Mouse (Mus musculus) cerebral cortex, adult 2 months (tissue): ENCODE measurements around the gene Ip6k2.

Source experiments
- WGBS: fragments of 180-500 bp; shearing (Covaris S2); methylation state at CpG from one replicate; pipeline ENCODE4 v1.1.7; 2018; 5-methylcytosine and 5-hydroxymethylcytosine counted together

The Ip6k2 gene

GRCm38 (mm10) chr9:108825820-108826699 is 42.5 kb downstream of the Ip6k2 start, which contains the start of gene Celsr3:
TSS of gene Celsr3 (plus strand) at chr9:108826320.
- WGBS, result 2% methylated on average over 68 of the region's 70 CpGs

GRCm38 (mm10) chr9:108826700-108827340 is 43.2 kb downstream of the Ip6k2 start:
- WGBS, result 1% methylated on average over 39 of the region's 39 CpGs

- 16% methylated on average over 34 of the region's 34 CpGs for WGBS
Measured at GRCm38 (mm10) chr9:108827454-108827853, 43.9 kb downstream of the Ip6k2 start.

DNA sequence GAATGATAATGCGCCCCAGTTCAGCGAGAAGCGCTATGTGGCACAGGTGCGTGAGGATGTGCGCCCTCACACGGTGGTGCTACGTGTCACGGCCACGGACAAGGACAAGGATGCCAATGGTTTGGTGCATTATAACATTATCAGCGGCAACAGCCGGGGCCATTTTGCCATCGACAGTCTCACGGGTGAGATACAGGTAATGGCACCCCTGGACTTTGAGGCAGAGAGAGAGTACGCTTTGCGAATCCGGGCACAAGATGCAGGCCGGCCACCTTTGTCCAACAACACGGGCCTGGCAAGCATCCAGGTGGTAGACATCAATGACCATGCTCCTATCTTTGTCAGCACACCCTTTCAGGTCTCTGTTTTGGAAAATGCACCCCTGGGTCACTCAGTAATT is 44.3 kb downstream of the Ip6k2 start:
- 64% methylated on average over 18 of the region's 18 CpGs for WGBS

GRCm38 (mm10) chr9:108831637-108832036 is 48.0 kb downstream of the Ip6k2 start:
- 23% methylated on average over 23 of the region's 23 CpGs for WGBS

GRCm38 (mm10) chr9:108832390-108833108 is 49.0 kb downstream of the Ip6k2 start:
- 21% methylated on average over 46 of the region's 46 CpGs for WGBS

GRCm38 (mm10) chr9:108842989-108843388 is 59.4 kb downstream of the Ip6k2 start:
- 19% methylated on average over 14 of the region's 14 CpGs for WGBS

DNA sequence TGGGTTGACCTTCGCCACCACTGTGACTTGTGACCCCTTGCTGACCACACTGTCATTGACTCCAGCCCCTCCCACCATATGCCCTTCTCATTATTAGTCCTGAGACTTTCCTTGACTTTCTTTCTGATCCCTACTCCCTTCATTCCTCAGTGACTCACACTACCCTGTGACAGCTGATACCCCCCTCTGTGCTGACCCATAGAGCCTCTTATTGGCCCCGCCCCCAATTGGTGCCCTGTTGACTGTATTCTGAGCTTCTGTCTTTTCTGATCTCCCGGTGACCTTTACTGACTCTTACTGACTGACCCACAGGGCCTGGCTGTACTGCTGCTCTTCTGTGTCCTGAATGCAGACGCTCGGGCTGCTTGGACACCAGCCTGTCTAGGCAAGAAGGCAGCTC is 61.8 kb downstream of the Ip6k2 start:
- WGBS, result 85% methylated on average over 5 of the region's 5 CpGs

DNA sequence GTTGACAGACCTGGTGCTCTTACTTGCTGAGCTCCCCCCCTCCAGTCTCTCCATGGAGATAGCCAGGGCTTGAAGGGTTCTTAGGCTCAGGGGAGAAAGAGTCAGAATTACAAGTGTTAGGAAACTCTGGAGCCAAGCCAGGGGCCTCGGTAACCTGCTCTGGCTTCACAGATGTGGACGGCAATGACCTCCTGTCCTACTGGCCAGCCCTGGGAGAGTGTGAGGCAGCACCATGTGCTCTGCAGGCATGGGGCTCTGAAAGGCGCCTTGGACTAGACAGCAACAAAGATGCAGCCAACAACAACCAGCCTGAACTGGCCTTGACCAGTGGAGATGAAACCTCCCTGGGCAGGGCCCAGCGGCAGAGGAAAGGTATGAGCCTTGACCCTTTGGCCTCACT is 63.8 kb downstream of the Ip6k2 start:
- WGBS, result 79% methylated on average over 4 of the region's 4 CpGs

GRCm38 (mm10) chr9:108848419-108848818 is 64.8 kb downstream of the Ip6k2 start:
- WGBS, result 81% methylated on average over 17 of the region's 17 CpGs

DNA sequence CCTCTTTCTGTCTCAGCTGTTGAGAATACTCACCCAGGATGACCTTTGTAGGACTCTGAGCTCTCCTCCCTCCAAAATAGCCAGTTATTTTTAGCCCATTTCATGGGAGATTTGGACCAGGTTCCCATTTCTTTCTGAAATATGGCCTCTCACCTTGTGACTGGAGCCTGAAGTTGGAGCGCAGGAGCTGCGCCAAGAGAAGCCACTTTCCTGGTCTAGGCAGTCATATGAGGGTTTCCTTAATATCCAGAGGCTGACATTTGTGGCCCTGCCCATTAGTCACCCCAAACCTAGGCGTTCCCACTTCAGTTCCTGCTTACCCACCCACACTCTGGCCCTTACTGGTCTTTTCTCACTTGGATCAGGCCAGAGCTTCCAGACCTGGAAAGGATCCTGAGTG is 69.4 kb downstream of the Ip6k2 start, which contains the start of gene Slc26a6:
TSS of gene Slc26a6 (plus strand) at position 308 of the 400 bp plus-strand sequence.
- 77% methylated on average over 3 of the region's 3 CpGs for WGBS

GRCm38 (mm10) chr9:108853635-108854240 is 70.1 kb downstream of the Ip6k2 start:
- under 1% methylated on average over 25 of the region's 25 CpGs for WGBS

- under 1% methylated on average over 28 of the region's 28 CpGs for WGBS
Measured at GRCm38 (mm10) chr9:108854241-108854696, 70.7 kb downstream of the Ip6k2 start.

DNA sequence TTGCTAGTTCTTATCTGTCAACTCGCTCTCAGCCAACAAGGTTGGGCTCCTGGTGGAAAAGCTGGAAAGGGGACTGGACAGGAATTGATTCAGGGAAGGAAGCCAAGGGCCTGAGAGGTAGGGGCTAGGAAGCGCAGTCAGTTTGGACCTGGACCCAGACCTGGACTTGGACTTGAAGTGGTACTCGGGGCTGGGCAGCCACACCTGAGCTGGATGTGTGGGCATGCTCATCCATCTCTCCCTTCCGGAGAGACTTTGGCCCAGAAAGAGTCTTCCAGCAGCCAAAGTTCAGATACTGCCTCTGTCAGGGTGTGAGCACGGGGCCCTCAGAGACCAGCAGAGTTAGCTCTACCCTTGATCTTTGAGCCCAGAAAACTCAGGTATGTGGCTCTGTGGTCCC is 71.7 kb downstream of the Ip6k2 start:
- WGBS, result 67% methylated on average over 5 of the region's 5 CpGs
